Mouse (Mus musculus): Measurements from ENCODE around the gene Myo1d.

DNA sequence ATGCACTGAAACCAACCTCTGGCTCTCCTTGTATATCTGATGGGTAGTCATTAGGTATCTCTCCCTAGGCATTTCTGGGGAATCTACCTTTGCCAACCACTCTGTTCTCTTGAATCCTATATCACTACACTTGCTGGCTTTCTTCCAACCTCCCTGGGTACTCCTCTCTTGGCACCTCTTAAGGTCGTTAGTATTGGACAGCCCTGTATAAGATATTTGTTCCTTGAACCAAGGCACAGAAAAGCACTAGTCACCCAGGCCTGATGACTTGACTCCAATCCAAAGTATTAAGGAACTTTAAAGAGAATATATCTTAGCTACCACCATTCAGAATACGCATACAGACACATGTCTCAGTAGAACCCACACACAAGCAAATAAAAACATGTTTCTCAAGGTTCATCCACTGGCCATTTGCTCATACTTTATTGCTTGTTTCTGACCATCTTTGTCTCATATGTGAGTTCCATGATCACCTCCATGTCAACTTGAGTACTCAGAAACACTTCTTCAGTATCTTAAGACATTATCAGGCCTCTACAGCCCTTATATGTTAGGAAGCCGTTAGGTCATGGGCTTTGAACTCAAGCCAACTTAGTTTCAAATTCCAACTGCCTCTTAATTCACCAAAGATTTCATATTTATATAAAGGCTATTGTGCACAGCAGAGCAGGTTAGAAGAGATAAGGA is 18.4 kb downstream of the Myo1d start:
- TF ChIP-seq CTCF (conservative IDR thresholded peaks at IDR 0.05; ENCODE audit: insufficient read depth, insufficient read length, low read depth, low read length) (no peak), POLR2A (IDR thresholded peaks at IDR 0.05; ENCODE audit: low read depth, low read length) (no peak)

All from kidney, adult 2 months (tissue).